Mouse (Mus musculus) forebrain, embryonic 16.5 days (tissue): ENCODE measurements at regions not wholly inside any gene's neighbourhood (a gene's known extent, or its start where the extent isn't known, plus 50 kb on each side); places are given as distances from the start of the nearest gene placed in this dataset.

Experiments
- ATAC-seq: fragments of 200-750 bp; cut with Nextera tagmentation; 2 replicates; pipeline ENCODE4 v1.8.0; 2017; ENCODE audit warnings: mild to moderate bottlenecking, moderate library complexity
- H3K27ac ChIP-seq: fragments of 300-500 bp; sonication (generic); 2 replicates; pipeline ENCODE4 v1.5.1; 2014; ENCODE audit warnings: low read length, control low read depth
- H3K27me3 ChIP-seq: fragments of 300-500 bp; sonication (generic); replicated peaks from 2 replicates; pipeline ENCODE4 v1.6.1; 2014; ENCODE audit warnings: low read length; ENCODE audit not compliant: control insufficient read depth, insufficient read depth
- H3K36me3 ChIP-seq: fragments of 300-500 bp; sonication (generic); 2 replicates; pipeline ENCODE4 v1.6.1; 2014; ENCODE audit not compliant: control insufficient read depth, insufficient read depth
- H3K4me1 ChIP-seq: fragments of 300-500 bp; sonication (generic); replicated peaks from 2 replicates; pipeline ENCODE4 v1.6.1; 2014; ENCODE audit warnings: low read length; ENCODE audit not compliant: control insufficient read depth, insufficient read depth
- H3K4me2 ChIP-seq: fragments of 300-500 bp; sonication (generic); 2 replicates; pipeline ENCODE4 v1.6.1; 2014; ENCODE audit warnings: mild to moderate bottlenecking, low read length, control low read depth
- H3K4me3 ChIP-seq: fragments of 300-500 bp; sonication (generic); replicated peaks from 2 replicates; pipeline ENCODE4 v1.5.1; 2014; ENCODE audit warnings: mild to moderate bottlenecking, low read length, control low read depth
- H3K9ac ChIP-seq: fragments of 300-500 bp; sonication (generic); replicated peaks from 2 replicates; pipeline ENCODE4 v1.6.1; 2014; ENCODE audit warnings: low read depth, low read length, control low read depth
- H3K9me3 ChIP-seq: fragments of 300-500 bp; sonication (generic); 2 replicates; pipeline ENCODE4 v1.6.1; 2016; ENCODE audit warnings: low read length; ENCODE audit not compliant: control insufficient read depth
- WGBS: fragments of 180-500 bp; shearing (Covaris S2); extraction: QIAGEN DNeasy Blood & Tissue Kit; methylation state at CpG from one replicate; pipeline ENCODE4 v1.1.7; 2014; 5-methylcytosine and 5-hydroxymethylcytosine counted together

- H3K27me3 ChIP-seq = no peaks in the 10 kb centered on the region
- H3K9ac ChIP-seq = no peak overlapping the region
- no peaks in the 10 kb centered on the region for H3K4me1 ChIP-seq
- no peaks in the 10 kb centered on the region for H3K9me3 ChIP-seq
- no peak overlapping the region for H3K4me2 ChIP-seq
- no peak for ATAC-seq
- WGBS = 26% methylated on average over 3 of the region's 3 CpGs
- no peak overlapping the region for H3K4me3 ChIP-seq
- no peak overlapping the region for H3K27ac ChIP-seq
- no peaks in the 10 kb centered on the region for H3K36me3 ChIP-seq
Observed at GRCm38 (mm10) chr10:24357636-24358035, 134.3 kb downstream of the Moxd1 start.

- Histone ChIP-seq H3K9me3 (no peaks in the 10 kb centered on the region), H3K4me1 (no peaks in the 10 kb centered on the region), H3K27me3 (no peaks in the 10 kb centered on the region), H3K27ac (no peak overlapping the region), H3K4me2 (no peak overlapping the region), H3K9ac (no peak overlapping the region), H3K36me3 (no peaks in the 10 kb centered on the region), H3K4me3 (no peak overlapping the region)
- no peak for ATAC-seq
- WGBS = 86% methylated on average over 3 of the region's 3 CpGs
Observed at GRCm38 (mm10) chr10:24361424-24361823, 138.1 kb downstream of the Moxd1 start.

GRCm38 (mm10) chr10:24365369-24365768, 142.1 kb downstream of the Moxd1 start:
- H3K9ac ChIP-seq = no peak overlapping the region
- no peak overlapping the region for H3K4me2 ChIP-seq
- 68% methylated on average over 5 of the region's 5 CpGs for WGBS
- no peaks in the 10 kb centered on the region for H3K9me3 ChIP-seq
- no peak overlapping the region for H3K27ac ChIP-seq
- H3K4me3 ChIP-seq = no peak overlapping the region
- no peaks in the 10 kb centered on the region for H3K36me3 ChIP-seq
- no peak for ATAC-seq
- H3K27me3 ChIP-seq = no peaks in the 10 kb centered on the region
- no peaks in the 10 kb centered on the region for H3K4me1 ChIP-seq

GRCm38 (mm10) chr10:24367010-24367409, 143.7 kb downstream of the Moxd1 start:
- no peak for ATAC-seq
- Histone ChIP-seq H3K4me1 (no peaks in the 10 kb centered on the region), H3K4me2 (no peak overlapping the region), H3K27ac (no peak overlapping the region), H3K9ac (no peak overlapping the region), H3K9me3 (no peaks in the 10 kb centered on the region), H3K27me3 (no peaks in the 10 kb centered on the region), H3K36me3 (no peaks in the 10 kb centered on the region), H3K4me3 (no peak overlapping the region)
- 69% methylated on average over 5 of the region's 5 CpGs for WGBS

- no peak overlapping the region for H3K4me3 ChIP-seq
- H3K9me3 ChIP-seq = no peaks in the 10 kb centered on the region
- H3K36me3 ChIP-seq = no peaks in the 10 kb centered on the region
- no peak overlapping the region for H3K27ac ChIP-seq
- no peak for ATAC-seq
- no peaks in the 10 kb centered on the region for H3K4me1 ChIP-seq
- H3K4me2 ChIP-seq = no peak overlapping the region
- no peak overlapping the region for H3K9ac ChIP-seq
- H3K27me3 ChIP-seq = no peaks in the 10 kb centered on the region
- WGBS = 50% methylated on average over 6 of the region's 6 CpGs
Observed at GRCm38 (mm10) chr10:24373957-24374356, 150.6 kb downstream of the Moxd1 start.

- no peak overlapping the region for H3K27ac ChIP-seq
- H3K4me1 ChIP-seq = no peaks in the 10 kb centered on the region
- no peak overlapping the region for H3K4me3 ChIP-seq
- no peaks in the 10 kb centered on the region for H3K36me3 ChIP-seq
- no peaks in the 10 kb centered on the region for H3K9me3 ChIP-seq
- H3K4me2 ChIP-seq = no peak overlapping the region
- ATAC-seq = no peak
- H3K9ac ChIP-seq = no peak overlapping the region
- no peaks in the 10 kb centered on the region for H3K27me3 ChIP-seq
- 58% methylated on average over 5 of the region's 5 CpGs for WGBS
Observed at GRCm38 (mm10) chr10:24379291-24379690, 156.0 kb downstream of the Moxd1 start.

GRCm38 (mm10) chr10:24380478-24381273, 157.4 kb downstream of the Moxd1 start:
- Histone ChIP-seq H3K9me3 (no peaks in the 10 kb centered on the region), H3K36me3 (no peaks in the 10 kb centered on the region), H3K27me3 (no peaks in the 10 kb centered on the region), H3K27ac (no peak overlapping the region), H3K4me3 (no peak overlapping the region), H3K4me1 (no peaks in the 10 kb centered on the region), H3K9ac (no peak overlapping the region), H3K4me2 (no peak overlapping the region)
- WGBS = 59% methylated on average over 4 of the region's 4 CpGs
- peak; percentile 66 for ATAC-seq

GRCm38 (mm10) chr10:24381917-24382316, 158.6 kb downstream of the Moxd1 start:
- no peak overlapping the region for H3K9ac ChIP-seq
- H3K4me3 ChIP-seq = no peak overlapping the region
- no peak overlapping the region for H3K27ac ChIP-seq
- peak; percentile 63; the same call in 1 of the 2 replicates for ATAC-seq
- H3K4me2 ChIP-seq = no peak overlapping the region
- H3K36me3 ChIP-seq = no peaks in the 10 kb centered on the region
- no peaks in the 10 kb centered on the region for H3K27me3 ChIP-seq
- no peaks in the 10 kb centered on the region for H3K9me3 ChIP-seq
- no peaks in the 10 kb centered on the region for H3K4me1 ChIP-seq
- 22% methylated on average over 4 of the region's 4 CpGs for WGBS

- Histone ChIP-seq H3K36me3 (no peaks in the 10 kb centered on the region), H3K9me3 (no peaks in the 10 kb centered on the region), H3K4me1 (no peaks in the 10 kb centered on the region), H3K9ac (no peak overlapping the region), H3K27me3 (no peaks in the 10 kb centered on the region), H3K4me2 (no peak overlapping the region), H3K27ac (no peak overlapping the region), H3K4me3 (no peak overlapping the region)
- ATAC-seq = no peak
- 96% methylated on average over 2 of the region's 2 CpGs for WGBS
Observed at GRCm38 (mm10) chr10:24384061-24384460, 160.7 kb downstream of the Moxd1 start.

- no peak for ATAC-seq
- 71% methylated on average over 2 of the region's 2 CpGs for WGBS
- Histone ChIP-seq H3K27me3 (no peaks in the 10 kb centered on the region), H3K27ac (no peak overlapping the region), H3K9me3 (no peaks in the 10 kb centered on the region), H3K4me3 (no peak overlapping the region), H3K9ac (no peak overlapping the region), H3K36me3 (no peaks in the 10 kb centered on the region), H3K4me1 (no peaks in the 10 kb centered on the region), H3K4me2 (no peak overlapping the region)
Observed at GRCm38 (mm10) chr10:24388229-24388628, 164.9 kb downstream of the Moxd1 start.
